Mouse (Mus musculus) lung, adult 2 months (tissue): ENCODE measurements around the gene Specc1l. TPM values are rescaled to one million over a fixed set of nuclear protein-coding genes. Genes with fewer than 3 reads are reported as not detected.

Source experiments
- DNase-seq: peaks from one replicate; pipeline ENCODE4 v3.0.0; 2022
- H3K4me1 ChIP-seq: fragments of 200-500 bp; 2 replicates; pipeline ENCODE4 v1.6.1; 2011; ENCODE audit warnings: low read length; ENCODE audit not compliant: control insufficient read depth, insufficient read depth
- H3K4me3 ChIP-seq: fragments of 200-500 bp; replicated peaks from 2 replicates; pipeline ENCODE3; 2011; ENCODE audit warnings: low read depth, mild to moderate bottlenecking, control low read depth, low read length; ENCODE audit errors: extremely low read depth
- CTCF ChIP-seq: fragments of 200-500 bp; IDR thresholded peaks from 2 replicates; pipeline ENCODE4 v1.5.1; 2011; ENCODE audit warnings: mild to moderate bottlenecking, low read length, control low read depth; ENCODE audit not compliant: insufficient read depth
- POLR2A ChIP-seq: fragments of 200-500 bp; IDR thresholded peaks from 2 replicates; pipeline ENCODE4 v1.6.1; 2011; ENCODE audit warnings: low read depth, mild to moderate bottlenecking, control low read depth, low read length, borderline replicate concordance; ENCODE audit errors: extremely low read depth
- WGBS: fragments of 180-500 bp; shearing (Covaris S2); methylation state at CpG from one replicate; pipeline ENCODE4 v1.1.7; 2018; 5-methylcytosine and 5-hydroxymethylcytosine counted together
- polyA plus RNA-seq: library from polyadenylated mRNA; depleted of rRNA; stranded (reverse); fragments of >200 nt; gene quantifications from 2 replicates; pipeline ENCODE4 v1.2.3, GENCODE M21; 2012

The Specc1l gene
- polyA plus RNA-seq, 1 experiment, result 73.3 TPM

DNA sequence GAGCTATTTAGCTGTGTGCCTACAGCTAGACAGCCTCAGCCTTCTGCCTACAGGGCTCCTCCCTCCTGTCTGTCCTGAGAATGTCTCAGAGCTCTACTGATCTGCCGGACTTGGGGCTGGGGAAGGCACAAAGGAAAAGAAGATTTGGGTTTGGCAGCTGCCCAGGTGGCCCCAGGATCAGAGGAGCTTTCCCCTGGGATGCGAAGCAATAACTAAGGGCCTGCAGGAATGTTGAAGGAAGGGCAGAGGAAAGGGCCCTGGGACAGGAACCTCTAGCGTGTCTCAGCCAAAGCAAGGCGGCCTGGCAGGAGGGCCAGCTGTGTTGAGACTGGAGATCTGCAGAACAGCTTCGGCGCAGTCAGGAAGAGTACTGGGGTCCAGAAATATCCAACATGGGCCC lies 111.1 kb downstream of the Specc1l start:
- WGBS, result 51% methylated on average over 6 of the region's 6 CpGs
- H3K4me3 ChIP-seq, result no peak overlapping the region
- TF ChIP-seq CTCF (no peak), POLR2A (no peak)
- DNase-seq, result no peak
- H3K4me1 ChIP-seq, result peaks cover 14% of the 10 kb centered on the region

- no peak for TF ChIP-seq CTCF
- no peak for TF ChIP-seq POLR2A
- H3K4me1 ChIP-seq, result peaks cover 9% of the 10 kb centered on the region
- no peak overlapping the region for H3K4me3 ChIP-seq
- DNase-seq, result no peak
- 66% methylated on average over 8 of the region's 8 CpGs for WGBS
These were observed 112.1 kb downstream of the Specc1l start for GRCm38 (mm10) chr10:75323986-75324385.

DNA sequence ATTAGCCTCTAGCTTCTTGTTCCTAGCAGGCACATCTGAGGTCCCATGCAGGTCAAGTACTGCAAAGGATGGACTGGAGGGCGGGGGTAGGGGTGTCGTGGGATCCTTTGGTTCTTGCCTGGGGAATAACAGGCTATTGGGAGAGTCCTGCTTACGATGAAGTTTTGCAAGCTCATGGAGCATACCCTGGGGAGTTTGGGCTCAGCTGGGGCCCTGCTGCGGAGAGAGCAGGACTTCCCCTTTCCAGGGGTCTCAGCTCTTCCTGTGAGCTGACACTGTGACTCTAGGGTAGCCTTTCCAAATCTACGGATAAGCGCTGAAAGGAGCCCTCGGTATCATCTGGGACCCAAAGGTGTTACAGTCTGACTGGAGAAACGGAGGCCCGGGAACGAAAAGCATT lies 112.5 kb downstream of the Specc1l start:
- no peak for DNase-seq

DNA sequence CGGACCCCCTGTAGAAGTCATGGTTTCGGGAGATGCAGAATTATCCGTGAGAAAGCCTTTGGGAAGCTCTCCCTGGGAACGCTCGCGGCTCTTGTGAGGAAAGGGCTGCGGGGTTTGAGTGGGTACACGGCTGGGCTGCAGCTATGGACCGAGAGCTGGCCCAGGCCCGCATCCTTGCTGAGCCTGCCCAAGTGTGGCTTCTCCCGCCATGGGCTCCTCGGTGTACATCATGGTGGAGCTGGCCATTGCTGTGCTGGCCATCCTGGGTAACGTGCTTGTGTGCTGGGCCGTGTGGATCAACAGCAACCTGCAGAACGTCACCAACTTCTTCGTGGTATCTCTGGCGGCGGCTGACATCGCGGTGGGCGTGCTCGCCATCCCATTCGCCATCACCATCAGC lies 113.9 kb downstream of the Specc1l start:
- WGBS, result 95% methylated on average over 23 of the region's 23 CpGs
- peaks cover 9% of the 10 kb centered on the region for H3K4me1 ChIP-seq
- H3K4me3 ChIP-seq, result no peak overlapping the region
- TF ChIP-seq POLR2A, result no peak
- DNase-seq, result no peak

More for the DNA sequence above, 112.5 kb downstream of the Specc1l start:
- H3K4me3 ChIP-seq, result no peak overlapping the region
- WGBS, result 76% methylated on average over 10 of the region's 10 CpGs
- TF ChIP-seq CTCF (no peak), POLR2A (no peak)
- H3K4me1 ChIP-seq, result peaks cover 9% of the 10 kb centered on the region

DNA sequence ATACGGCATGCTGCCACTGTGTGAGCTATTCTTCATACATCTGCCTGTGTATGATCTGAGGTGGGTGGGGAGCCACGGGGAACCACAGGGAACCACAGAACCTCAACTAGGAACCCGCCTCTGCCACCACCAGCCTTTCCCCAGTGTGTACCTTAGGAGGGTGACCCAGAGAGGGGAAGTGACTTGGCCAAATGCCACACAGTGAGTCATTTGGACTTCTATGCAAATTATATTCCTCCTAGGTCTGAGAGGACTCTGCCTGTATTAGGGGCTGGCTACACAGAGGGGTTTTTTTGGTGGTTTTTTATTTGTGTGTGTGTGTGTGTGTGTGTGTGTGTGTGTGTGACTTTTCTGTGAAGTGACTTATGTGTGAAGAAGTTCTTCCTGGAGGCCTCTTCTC lies 114.7 kb downstream of the Specc1l start:
- 24% methylated on average over 3 of the region's 3 CpGs for WGBS
- H3K4me1 ChIP-seq, result peaks cover 9% of the 10 kb centered on the region
- H3K4me3 ChIP-seq, result no peak overlapping the region
- peak; percentile 24 for DNase-seq
- TF ChIP-seq CTCF (no peak), POLR2A (no peak)

- peaks cover 9% of the 10 kb centered on the region for H3K4me1 ChIP-seq
- 40% methylated on average over 11 of the region's 11 CpGs for WGBS
- no peak overlapping the region for H3K4me3 ChIP-seq
- TF ChIP-seq POLR2A, result no peak
- TF ChIP-seq CTCF, result no peak
- no peak for DNase-seq
These were observed 115.2 kb downstream of the Specc1l start for GRCm38 (mm10) chr10:75327081-75327480.

GRCm38 (mm10) chr10:75328201-75328704 lies 116.4 kb downstream of the Specc1l start:
- WGBS, result 74% methylated on average over 4 of the region's 4 CpGs
- Histone ChIP-seq H3K4me1 (peaks cover 9% of the 10 kb centered on the region), H3K4me3 (no peak overlapping the region)
- TF ChIP-seq POLR2A, result no peak
- no peak for TF ChIP-seq CTCF
- no peak for DNase-seq

DNA sequence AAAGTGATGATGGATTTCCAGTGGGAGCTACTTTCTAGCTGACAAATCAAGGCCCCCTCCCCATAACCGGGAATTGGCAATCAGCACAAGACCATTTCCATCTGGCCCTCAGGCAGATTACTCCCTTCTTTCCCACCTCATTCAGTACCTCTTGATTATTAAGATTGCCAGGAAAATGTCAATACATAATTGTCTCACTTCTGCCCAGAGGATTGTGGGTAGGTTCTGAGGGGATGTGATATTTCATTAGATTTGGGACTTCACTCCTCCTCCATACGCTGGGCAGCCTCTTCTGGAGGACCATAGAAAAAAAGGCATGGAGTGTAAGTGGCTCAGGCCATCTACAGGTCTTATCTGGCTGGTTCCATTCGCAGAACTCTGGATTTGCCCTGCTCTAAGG lies 120.4 kb downstream of the Specc1l start:
- WGBS, result 75% methylated on average over 3 of the region's 3 CpGs
- Histone ChIP-seq H3K4me3 (no peak overlapping the region), H3K4me1 (peaks cover 6% of the 10 kb centered on the region)
- DNase-seq, result no peak
- TF ChIP-seq POLR2A (no peak), CTCF (no peak)

- H3K4me1 ChIP-seq, result peaks cover 4% of the 10 kb centered on the region
- no peak overlapping the region for H3K4me3 ChIP-seq
- DNase-seq, result no peak
- 91% methylated on average over 23 of the region's 23 CpGs for WGBS
- TF ChIP-seq CTCF (no peak), POLR2A (no peak)
These were observed 121.4 kb downstream of the Specc1l start for GRCm38 (mm10) chr10:75333176-75333776.

- DNase-seq, result no peak
- TF ChIP-seq CTCF, result no peak
- TF ChIP-seq POLR2A, result no peak
These were observed 122.3 kb downstream of the Specc1l start for GRCm38 (mm10) chr10:75334175-75334574.

More at GRCm38 (mm10) chr10:75334175-75334574, 122.3 kb downstream of the Specc1l start:
- H3K4me1 ChIP-seq, result peaks cover 4% of the 10 kb centered on the region
- 49% methylated on average over 7 of the region's 7 CpGs for WGBS
- no peak overlapping the region for H3K4me3 ChIP-seq
